Mouse (Mus musculus): ENCODE results near the gene Cux1.

GRCm38 (mm10) chr5:136410681-136411181, 156.6 kb downstream of the Cux1 start:
- TF ChIP-seq CTCF (IDR thresholded peaks at IDR 0.05; ENCODE audit: insufficient read depth, low read length) (no peak), POLR2A (IDR thresholded peaks at IDR 0.05; ENCODE audit: borderline replicate concordance, extremely low read depth, low read depth, low read length) (no peak)
